Mouse (Mus musculus) midbrain, postnatal 0 days (tissue): ENCODE data around the gene Nxpe3. TPM values are rescaled to one million over a fixed set of nuclear protein-coding genes. Genes with fewer than 3 reads are reported as not detected.

Experiments used
- ATAC-seq: fragments of 200-750 bp; cut with Nextera tagmentation; 2 replicates; pipeline ENCODE4 v1.8.0; 2017; ENCODE audit warnings: moderate number of reproducible peaks, mild to moderate bottlenecking, moderate TSS enrichment, moderate library complexity; ENCODE audit not compliant: low FRiP score
- DNase-seq: peaks from one replicate; pipeline ENCODE4 v3.0.0-alpha.2; 2015; ENCODE audit warnings: low spot score
- H3K27ac ChIP-seq: fragments of 300-500 bp; sonication (generic); 2 replicates; pipeline ENCODE4 v1.5.1; 2014; ENCODE audit warnings: low read depth, mild to moderate bottlenecking, low read length, mixed read lengths
- H3K27me3 ChIP-seq: fragments of 300-500 bp; sonication (generic); 2 replicates; pipeline ENCODE4 v1.6.1; 2014; ENCODE audit warnings: low read length, control low read depth, mixed read lengths; ENCODE audit not compliant: insufficient read depth
- H3K36me3 ChIP-seq: fragments of 300-500 bp; sonication (generic); 2 replicates; pipeline ENCODE4 v1.6.1; 2014; ENCODE audit warnings: low read length, control low read depth, mixed read lengths; ENCODE audit not compliant: insufficient read depth
- H3K4me1 ChIP-seq: fragments of 300-500 bp; sonication (generic); 2 replicates; pipeline ENCODE4 v1.6.1; 2014; ENCODE audit warnings: mild to moderate bottlenecking, control low read depth, antibody characterized with exemption, low read length, mixed read lengths; ENCODE audit not compliant: insufficient read depth
- H3K4me2 ChIP-seq: fragments of 300-500 bp; sonication (generic); 2 replicates; pipeline ENCODE4 v1.6.1; 2014; ENCODE audit warnings: low read depth, mild to moderate bottlenecking, low read length, mixed read lengths; ENCODE audit not compliant: poor library complexity, severe bottlenecking
- H3K4me3 ChIP-seq: fragments of 300-500 bp; sonication (generic); 2 replicates; pipeline ENCODE4 v1.5.1; 2014; ENCODE audit warnings: low read depth, mild to moderate bottlenecking, low read length, moderate library complexity
- H3K9ac ChIP-seq: fragments of 300-500 bp; sonication (generic); replicated peaks from 2 replicates; pipeline ENCODE4 v1.6.1; 2014; ENCODE audit warnings: mild to moderate bottlenecking, low read length, moderate library complexity, mixed read lengths; ENCODE audit not compliant: poor library complexity, severe bottlenecking
- H3K9me3 ChIP-seq: fragments of 300-500 bp; sonication (generic); 2 replicates; pipeline ENCODE4 v1.6.1; 2016; ENCODE audit warnings: low read length, control low read depth
- CTCF ChIP-seq: IDR thresholded peaks from 2 replicates; pipeline ENCODE4 v1.5.1; 2016; ENCODE audit warnings: antibody characterized with exemption, mild to moderate bottlenecking
- WGBS: fragments of 180-500 bp; shearing (Covaris S2); extraction: QIAGEN DNeasy Blood & Tissue Kit; methylation state at CpG from one replicate; pipeline ENCODE4 v1.1.7; 2014; 5-methylcytosine and 5-hydroxymethylcytosine counted together
- polyA plus RNA-seq: library from polyadenylated mRNA; unstranded; fragments of >200 nt; fragmentation: Nextera tagmentation; extraction: Ambion mirVana; gene quantifications from 2 replicates; pipeline ENCODE4 v1.2.1, GENCODE M21; 2015
- total RNA-seq: library from RNA; depleted of rRNA; stranded (reverse); fragments of >200 nt; gene quantifications from 2 replicates; pipeline ENCODE4 v1.2.3, GENCODE M21; 2014

Nxpe3 gene
- total and polyA plus RNA-seq, 2 experiments from 2014 or later: 1.1 to 2.0 TPM

DNA sequence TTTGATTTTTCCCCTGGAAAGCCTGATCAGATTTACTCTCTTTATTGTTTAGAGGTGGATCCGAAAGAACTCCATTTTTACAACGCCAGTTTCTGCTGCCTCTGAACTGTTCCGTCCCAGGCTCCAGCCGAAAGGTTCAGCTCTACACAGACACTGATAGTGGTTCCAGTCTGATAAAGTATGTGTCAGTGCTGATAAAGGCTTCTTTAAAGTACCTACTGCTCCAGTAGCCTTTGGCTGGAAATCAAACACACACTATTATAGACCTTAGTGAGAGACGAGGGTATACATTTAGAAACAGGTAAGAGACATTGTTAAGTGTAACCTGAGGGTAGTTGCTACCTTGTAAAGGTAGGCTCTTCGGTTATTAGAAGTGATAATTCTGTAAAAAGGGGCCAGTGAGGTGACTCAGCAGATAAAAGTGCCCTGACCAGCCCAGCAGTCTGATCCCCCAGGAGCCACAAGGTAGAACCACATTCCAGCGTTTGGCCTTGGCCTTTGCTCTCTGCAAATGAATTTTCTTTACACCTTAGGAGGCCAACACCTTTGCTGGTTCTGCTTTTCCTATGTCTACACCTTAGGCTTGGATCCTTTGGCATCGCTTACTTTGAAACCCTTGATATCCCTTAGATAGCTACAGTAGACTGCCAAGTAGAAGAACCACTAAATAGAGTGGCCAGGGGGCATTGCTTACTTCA lies 1.5 kb downstream of the Nxpe3 start:
- 86% methylated on average over 8 of the region's 8 CpGs for WGBS
- Histone ChIP-seq H3K27ac (no peak overlapping the region), H3K36me3 (no peaks in the 10 kb centered on the region), H3K4me3 (no peak overlapping the region), H3K9me3 (no peaks in the 10 kb centered on the region), H3K27me3 (no peaks in the 10 kb centered on the region), H3K9ac (no peak overlapping the region), H3K4me1 (peaks cover 9% of the 10 kb centered on the region; the same call in 1 of the 2 replicates), H3K4me2 (peak overlapping the region; percentile 82)
- DNase-seq: no peak
- no peak for TF ChIP-seq CTCF
- no peak for ATAC-seq

DNA sequence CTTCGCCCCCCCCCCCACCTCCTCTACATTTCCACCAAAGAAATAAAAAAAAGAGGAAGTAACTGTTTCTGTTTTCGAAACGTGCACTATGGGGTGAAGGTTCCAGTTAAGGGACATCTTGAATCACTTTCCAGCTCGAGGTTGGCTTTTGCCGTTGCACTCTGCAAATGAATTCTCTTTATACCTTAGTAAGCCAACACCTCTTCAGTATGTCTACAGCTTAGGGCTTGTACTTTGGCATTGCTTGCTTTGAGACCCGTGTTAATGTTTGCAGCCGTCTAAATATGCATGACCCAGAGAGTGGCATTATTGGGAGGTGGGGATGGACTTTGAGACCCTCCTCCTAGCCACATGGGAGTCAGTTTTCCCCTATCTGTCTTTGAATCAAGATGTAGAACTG lies 2.6 kb downstream of the Nxpe3 start:
- no peak overlapping the region for H3K9ac ChIP-seq
- H3K27me3 ChIP-seq: no peaks in the 10 kb centered on the region
- no peaks in the 10 kb centered on the region for H3K9me3 ChIP-seq
- no peak overlapping the region for H3K27ac ChIP-seq
- no peak for TF ChIP-seq CTCF
- ATAC-seq (no peak), DNase-seq (no peak)
- no peak overlapping the region for H3K4me2 ChIP-seq
- peaks cover 4% of the 10 kb centered on the region; the same call in 1 of the 2 replicates for H3K36me3 ChIP-seq
- H3K4me3 ChIP-seq: no peak overlapping the region
- 83% methylated on average over 6 of the region's 7 CpGs for WGBS
- H3K4me1 ChIP-seq: peaks cover 9% of the 10 kb centered on the region; the same call in 1 of the 2 replicates

DNA sequence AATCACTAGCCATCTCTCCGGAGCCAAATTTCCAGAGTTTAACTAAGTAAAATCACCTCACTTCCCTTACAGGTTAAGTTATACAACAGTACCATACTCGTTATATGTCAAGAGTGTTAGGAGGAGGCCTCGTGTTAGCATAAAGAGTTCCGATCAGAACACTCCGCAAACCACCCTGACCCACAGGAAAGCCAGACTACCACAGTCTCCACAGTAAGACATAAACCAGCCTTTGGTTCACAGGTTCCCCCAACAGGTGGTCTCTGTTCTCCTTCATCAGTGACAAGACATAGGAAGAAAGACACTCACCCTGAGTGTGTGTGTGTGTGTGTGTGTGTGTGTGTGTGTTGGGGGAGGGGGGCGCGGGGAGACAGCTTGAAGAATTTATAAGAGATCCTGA lies 3.7 kb downstream of the Nxpe3 start:
- TF ChIP-seq CTCF: no peak
- Histone ChIP-seq H3K4me1 (peaks cover 9% of the 10 kb centered on the region; the same call in 1 of the 2 replicates), H3K9ac (no peak overlapping the region), H3K4me2 (no peak overlapping the region), H3K27me3 (no peaks in the 10 kb centered on the region), H3K36me3 (peaks cover 11% of the 10 kb centered on the region), H3K4me3 (no peak overlapping the region), H3K9me3 (no peaks in the 10 kb centered on the region), H3K27ac (no peak overlapping the region)
- ATAC-seq (no peak), DNase-seq (no peak)
- WGBS: 97% methylated on average over 7 of the region's 7 CpGs

DNA sequence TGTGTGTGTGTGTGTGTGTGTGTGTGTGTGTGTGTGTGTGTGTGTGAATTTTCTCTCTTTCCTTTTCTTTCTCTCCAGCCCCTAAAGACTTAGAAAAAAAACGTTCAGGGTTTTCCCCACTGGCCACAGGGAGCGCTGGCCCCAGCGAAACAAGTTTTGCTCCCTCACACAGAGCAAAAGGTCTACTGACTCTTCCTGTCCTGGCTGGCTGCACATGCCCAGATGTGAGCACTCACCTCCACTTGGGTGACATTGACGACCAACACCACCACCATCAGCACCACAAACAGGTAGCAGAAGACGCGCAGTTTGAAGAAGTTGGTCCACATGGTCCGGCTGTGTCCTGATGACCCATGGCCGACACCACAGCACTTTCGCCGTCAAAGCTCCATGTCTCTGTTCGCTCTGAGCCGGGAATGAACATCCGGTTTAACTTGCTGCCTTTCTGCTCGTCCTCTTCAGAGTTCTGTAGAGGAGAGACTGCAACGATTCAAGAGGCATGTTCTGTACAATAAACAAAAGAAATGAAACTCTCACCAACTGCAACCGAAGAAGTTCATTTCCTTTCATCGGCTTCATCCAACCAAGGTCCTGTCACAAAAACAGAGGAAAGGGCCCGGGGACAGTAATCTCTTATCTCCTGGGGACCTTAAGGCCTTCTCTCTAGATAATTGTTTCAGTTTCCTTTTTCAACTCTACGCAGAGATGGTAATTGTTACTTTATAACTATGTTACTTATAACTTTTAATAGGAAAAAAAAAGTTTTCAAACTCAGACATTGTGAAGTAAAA lies 4.5 kb downstream of the Nxpe3 start:
- ATAC-seq (no peak), DNase-seq (no peak)
- Histone ChIP-seq H3K27ac (no peak overlapping the region), H3K9ac (no peak overlapping the region), H3K9me3 (no peaks in the 10 kb centered on the region), H3K27me3 (no peaks in the 10 kb centered on the region), H3K4me1 (peaks cover 9% of the 10 kb centered on the region; the same call in 1 of the 2 replicates), H3K4me3 (no peak overlapping the region), H3K4me2 (no peak overlapping the region), H3K36me3 (peaks cover 11% of the 10 kb centered on the region)
- 94% methylated on average over 19 of the region's 19 CpGs for WGBS
- TF ChIP-seq CTCF: no peak

DNA sequence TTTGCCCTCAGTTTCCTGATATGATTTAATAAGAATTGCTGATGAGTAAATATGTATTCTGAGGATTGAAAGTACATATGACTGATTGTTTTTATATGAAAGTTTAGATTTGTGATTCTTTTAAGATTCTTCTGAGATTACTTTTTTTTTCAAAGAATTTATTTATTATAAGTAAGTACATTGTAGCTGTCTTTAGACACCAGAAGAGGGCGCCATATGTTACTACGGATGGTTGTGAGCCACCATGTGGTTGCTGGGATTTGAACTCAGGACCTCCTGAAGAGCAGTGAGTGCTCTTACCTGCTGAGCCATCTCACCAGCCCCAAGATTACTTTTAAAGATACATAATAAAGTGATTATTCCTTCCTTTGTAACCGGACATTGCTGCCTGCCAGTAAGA lies 5.6 kb downstream of the Nxpe3 start:
- Histone ChIP-seq H3K9ac (no peak overlapping the region), H3K27me3 (no peaks in the 10 kb centered on the region), H3K4me1 (peaks cover 9% of the 10 kb centered on the region; the same call in 1 of the 2 replicates), H3K36me3 (peaks cover 11% of the 10 kb centered on the region), H3K9me3 (no peaks in the 10 kb centered on the region), H3K4me3 (no peak overlapping the region), H3K27ac (no peak overlapping the region), H3K4me2 (no peak overlapping the region)
- WGBS: 93% methylated on average over 3 of the region's 3 CpGs
- ATAC-seq (no peak), DNase-seq (no peak)
- peak; percentile 24 for TF ChIP-seq CTCF

DNA sequence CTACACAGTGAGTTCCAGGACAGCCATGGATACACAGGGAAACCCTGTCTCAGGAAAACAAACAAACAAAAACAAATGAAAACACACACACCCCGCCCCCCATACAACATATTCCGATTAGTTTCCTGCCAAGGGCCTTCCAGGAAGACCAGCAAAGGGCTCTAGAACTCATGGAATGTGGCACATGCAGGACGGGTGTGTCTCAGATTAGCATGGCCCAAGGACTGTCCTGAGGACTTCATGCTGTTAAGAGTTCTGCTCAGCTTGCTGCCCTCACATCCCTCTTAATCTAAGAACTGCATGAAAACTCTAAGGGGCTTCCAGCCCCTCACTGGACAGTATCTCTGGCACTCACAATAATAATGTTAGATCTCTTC lies 6.5 kb downstream of the Nxpe3 start:
- no peak overlapping the region for H3K9ac ChIP-seq
- TF ChIP-seq CTCF: no peak
- 86% methylated on average over 3 of the region's 3 CpGs for WGBS
- no peak for DNase-seq
- H3K27me3 ChIP-seq: no peaks in the 10 kb centered on the region
- no peak for ATAC-seq
- H3K4me1 ChIP-seq: 0 out of 2 replicates have a peak, but pooled peaks cover 2% of the 10 kb centered on the region
- no peaks in the 10 kb centered on the region for H3K9me3 ChIP-seq
- H3K4me3 ChIP-seq: no peak overlapping the region
- H3K36me3 ChIP-seq: peaks cover 11% of the 10 kb centered on the region
- H3K27ac ChIP-seq: no peak overlapping the region
- no peak overlapping the region for H3K4me2 ChIP-seq
